Mouse (Mus musculus) neural tube, embryonic 15.5 days (tissue): ENCODE results near the gene Brcc3. TPM values are rescaled to one million over a fixed set of nuclear protein-coding genes. Genes with fewer than 3 reads are reported as not detected.

Experiments
- ATAC-seq: fragments of 200-750 bp; cut with Nextera tagmentation; 2 replicates; pipeline ENCODE4 v1.8.0; 2017; ENCODE audit warnings: mild to moderate bottlenecking, moderate TSS enrichment, moderate library complexity; ENCODE audit not compliant: low FRiP score
- H3K27ac ChIP-seq: fragments of 300-500 bp; sonication (generic); replicated peaks from 2 replicates; pipeline ENCODE4 v1.5.1; 2015; ENCODE audit warnings: mild to moderate bottlenecking, inconsistent platforms
- H3K27me3 ChIP-seq: fragments of 300-500 bp; sonication (generic); replicated peaks from 2 replicates; pipeline ENCODE4 v1.6.1; 2015; ENCODE audit warnings: inconsistent platforms
- H3K36me3 ChIP-seq: fragments of 300-500 bp; sonication (generic); 2 replicates; pipeline ENCODE4 v1.6.1; 2015; ENCODE audit warnings: inconsistent platforms
- H3K4me1 ChIP-seq: fragments of 300-500 bp; sonication (generic); 2 replicates; pipeline ENCODE4 v1.6.1; 2015; ENCODE audit warnings: inconsistent platforms
- H3K4me2 ChIP-seq: fragments of 300-500 bp; sonication (generic); 2 replicates; pipeline ENCODE4 v1.6.1; 2015; ENCODE audit warnings: inconsistent platforms, mild to moderate bottlenecking, moderate library complexity
- H3K4me3 ChIP-seq: fragments of 300-500 bp; sonication (generic); replicated peaks from 2 replicates; pipeline ENCODE4 v1.5.1; 2015; ENCODE audit warnings: mild to moderate bottlenecking, inconsistent platforms
- H3K9ac ChIP-seq: fragments of 300-500 bp; sonication (generic); replicated peaks from 2 replicates; pipeline ENCODE4 v1.6.1; 2015; ENCODE audit warnings: mild to moderate bottlenecking, inconsistent platforms
- H3K9me3 ChIP-seq: fragments of 300-500 bp; sonication (generic); replicated peaks from 2 replicates; pipeline ENCODE4 v1.6.1; 2016; ENCODE audit warnings: inconsistent platforms
- WGBS: fragments of 180-500 bp; shearing (Covaris S2); methylation state at CpG from one replicate; pipeline ENCODE4 v1.1.7; 2015; ENCODE audit warnings: mixed read lengths; 5-methylcytosine and 5-hydroxymethylcytosine counted together
- polyA plus RNA-seq: library from polyadenylated mRNA; unstranded; fragments of >200 nt; fragmentation: Nextera tagmentation; extraction: Ambion mirVana; gene quantifications from 2 replicates; pipeline ENCODE4 v1.2.1, GENCODE M21; 2015

Gene Brcc3
- polyA plus RNA-seq, result 47.1 and 50.7 TPM in 2 replicates

- peak within 1 kb of the TSS; percentile 53 for H3K4me2 ChIP-seq
- H3K9me3 ChIP-seq, result no peaks in the 10 kb centered on the region
- peak within 1 kb of the TSS; percentile 87 for H3K27ac ChIP-seq
- 0 out of 2 replicates have a peak, but pooled peaks cover 2% of the 10 kb centered on the region for H3K4me1 ChIP-seq
- H3K9ac ChIP-seq, result peak within 1 kb of the TSS; percentile 54
- H3K4me3 ChIP-seq, result peak within 1 kb of the TSS; percentile 54
- H3K36me3 ChIP-seq, result no peaks in the 10 kb centered on the region
- ATAC-seq, result peak; percentile 100
- H3K27me3 ChIP-seq, result no peaks in the 10 kb centered on the region
- 15% methylated on average over 50 of the region's 52 CpGs for WGBS
Observed at GRCm38 (mm10) chrX:75415936-75416785, at the start of gene Brcc3, which contains the start of the genes Cmc4 and Mtcp1. TSS of gene Brcc3 (plus strand) at chrX:75416628. TSS of gene Cmc4 (minus strand) at chrX:75416584. TSS of gene Mtcp1 (minus strand) at chrX:75416588.

GRCm38 (mm10) chrX:75370197-75370596 lies 46.2 kb upstream of the Brcc3 start:
- no peak for ATAC-seq
- no peak overlapping the region for H3K27ac ChIP-seq
- H3K4me2 ChIP-seq, result no peak overlapping the region
- no peaks in the 10 kb centered on the region for H3K27me3 ChIP-seq
- no peaks in the 10 kb centered on the region for H3K9me3 ChIP-seq
- H3K36me3 ChIP-seq, result no peaks in the 10 kb centered on the region
- H3K4me1 ChIP-seq, result no peaks in the 10 kb centered on the region
- no peak overlapping the region for H3K4me3 ChIP-seq
- no peak overlapping the region for H3K9ac ChIP-seq

- 85% methylated on average over 2 of the region's 2 CpGs for WGBS
- H3K4me2 ChIP-seq, result no peak overlapping the region
- H3K27ac ChIP-seq, result no peak overlapping the region
- H3K4me3 ChIP-seq, result no peak overlapping the region
- ATAC-seq, result no peak
- H3K9ac ChIP-seq, result no peak overlapping the region
- H3K27me3 ChIP-seq, result no peaks in the 10 kb centered on the region
- no peaks in the 10 kb centered on the region for H3K4me1 ChIP-seq
- H3K36me3 ChIP-seq, result no peaks in the 10 kb centered on the region
- H3K9me3 ChIP-seq, result no peaks in the 10 kb centered on the region
Observed at GRCm38 (mm10) chrX:75372666-75373425, 43.6 kb upstream of the Brcc3 start.

- no peaks in the 10 kb centered on the region for H3K4me1 ChIP-seq
- no peaks in the 10 kb centered on the region for H3K27me3 ChIP-seq
- ATAC-seq, result no peak
- no peak overlapping the region for H3K9ac ChIP-seq
- H3K4me3 ChIP-seq, result no peak overlapping the region
- H3K36me3 ChIP-seq, result no peaks in the 10 kb centered on the region
- no peaks in the 10 kb centered on the region for H3K9me3 ChIP-seq
- H3K4me2 ChIP-seq, result no peak overlapping the region
- no peak overlapping the region for H3K27ac ChIP-seq
Observed at GRCm38 (mm10) chrX:75376815-75377214, 39.6 kb upstream of the Brcc3 start.

GRCm38 (mm10) chrX:75381176-75381575 lies 35.3 kb upstream of the Brcc3 start:
- H3K36me3 ChIP-seq, result no peaks in the 10 kb centered on the region

GRCm38 (mm10) chrX:75381699-75382098 lies 34.7 kb upstream of the Brcc3 start:
- Histone ChIP-seq H3K27me3 (no peaks in the 10 kb centered on the region), H3K4me3 (peak overlapping the region; percentile 53), H3K9ac (no peak overlapping the region), H3K4me2 (peak overlapping the region; percentile 53), H3K9me3 (no peaks in the 10 kb centered on the region), H3K4me1 (no peaks in the 10 kb centered on the region), H3K36me3 (no peaks in the 10 kb centered on the region), H3K27ac (no peak overlapping the region)
- 0 out of 2 replicates have a peak, but pooled peaks have one; percentile 35 for ATAC-seq
- WGBS, result 70% methylated on average over 5 of the region's 5 CpGs

More at GRCm38 (mm10) chrX:75381176-75381575, 35.3 kb upstream of the Brcc3 start:
- 81% methylated on average over 1 of the region's 1 CpGs for WGBS
- H3K4me1 ChIP-seq, result no peaks in the 10 kb centered on the region
- H3K9ac ChIP-seq, result no peak overlapping the region
- H3K27me3 ChIP-seq, result no peaks in the 10 kb centered on the region
- ATAC-seq, result no peak
- no peak overlapping the region for H3K4me2 ChIP-seq
- no peak overlapping the region for H3K4me3 ChIP-seq
- H3K27ac ChIP-seq, result no peak overlapping the region
- H3K9me3 ChIP-seq, result no peaks in the 10 kb centered on the region

- Histone ChIP-seq H3K4me1 (no peaks in the 10 kb centered on the region), H3K4me3 (peak within 1 kb of the TSS; percentile 53), H3K9me3 (no peaks in the 10 kb centered on the region), H3K27me3 (no peaks in the 10 kb centered on the region), H3K9ac (peak within 1 kb of the TSS; percentile 55), H3K27ac (peak within 1 kb of the TSS; percentile 78), H3K36me3 (no peaks in the 10 kb centered on the region), H3K4me2 (peak within 1 kb of the TSS; percentile 53)
- 15% methylated on average over 20 of the region's 25 CpGs for WGBS
- peak; percentile 98 for ATAC-seq
Observed at GRCm38 (mm10) chrX:75382195-75382771, 34.1 kb upstream of the Brcc3 start, which contains the start of the genes Fundc2 and F8. TSS of gene Fundc2 (plus strand) at chrX:75382399. TSS of gene F8 (minus strand) at chrX:75382615.

GRCm38 (mm10) chrX:75399471-75399870 lies 17.0 kb upstream of the Brcc3 start:
- no peak overlapping the region for H3K27ac ChIP-seq
- no peaks in the 10 kb centered on the region for H3K4me1 ChIP-seq
- WGBS, result 85% methylated on average over 1 of the region's 1 CpGs
- ATAC-seq, result no peak
- H3K9ac ChIP-seq, result no peak overlapping the region
- no peak overlapping the region for H3K4me2 ChIP-seq
- H3K9me3 ChIP-seq, result no peaks in the 10 kb centered on the region
- no peaks in the 10 kb centered on the region for H3K27me3 ChIP-seq
- no peak overlapping the region for H3K4me3 ChIP-seq
- 0 out of 2 replicates have a peak, but pooled peaks cover 2% of the 10 kb centered on the region for H3K36me3 ChIP-seq

GRCm38 (mm10) chrX:75402668-75403067 lies 13.8 kb upstream of the Brcc3 start:
- ATAC-seq, result no peak
- Histone ChIP-seq H3K4me1 (no peaks in the 10 kb centered on the region), H3K4me2 (no peak overlapping the region), H3K4me3 (no peak overlapping the region), H3K27me3 (no peaks in the 10 kb centered on the region), H3K36me3 (no peaks in the 10 kb centered on the region), H3K9me3 (no peaks in the 10 kb centered on the region), H3K9ac (no peak overlapping the region), H3K27ac (no peak overlapping the region)
- 90% methylated on average over 2 of the region's 2 CpGs for WGBS

- Histone ChIP-seq H3K9me3 (no peaks in the 10 kb centered on the region), H3K9ac (no peak overlapping the region), H3K4me1 (no peaks in the 10 kb centered on the region), H3K4me3 (no peak overlapping the region), H3K36me3 (no peaks in the 10 kb centered on the region), H3K27me3 (no peaks in the 10 kb centered on the region), H3K27ac (no peak overlapping the region), H3K4me2 (no peak overlapping the region)
- no peak for ATAC-seq
Observed at GRCm38 (mm10) chrX:75403350-75403749, 13.1 kb upstream of the Brcc3 start.

GRCm38 (mm10) chrX:75409711-75410110 lies 6.7 kb upstream of the Brcc3 start:
- no peak overlapping the region for H3K4me3 ChIP-seq
- H3K9ac ChIP-seq, result no peak overlapping the region
- no peaks in the 10 kb centered on the region for H3K36me3 ChIP-seq
- H3K4me2 ChIP-seq, result no peak overlapping the region
- H3K27me3 ChIP-seq, result no peaks in the 10 kb centered on the region
- no peaks in the 10 kb centered on the region for H3K9me3 ChIP-seq
- 0 out of 2 replicates have a peak, but pooled peaks cover 2% of the 10 kb centered on the region for H3K4me1 ChIP-seq
- WGBS, result 91% methylated on average over 1 of the region's 1 CpGs
- no peak for ATAC-seq
- H3K27ac ChIP-seq, result no peak overlapping the region
